In genomic region chr14:120949002-120949401, GRCm38 (mm10) we compare ENCODE assay signal across 12 mouse cellular contexts. TPM values are rescaled to one million over a fixed set of nuclear protein-coding genes. Genes with fewer than 3 reads are reported as not detected.
DNase-seq lines count a peak whose midpoint lies in the region; ATAC-seq and TF ChIP-seq lines count a peak whose summit lies in the region.
"Had no signal": no experiment of that assay in that cellular context is flagged by ENCODE, and none has a peak within 500 bp of the region (broad histone marks: within the 10 kb centered on the region; RNA-seq: fewer than 3 reads in every experiment).

No protein-coding gene starts in this region.

- DNase-seq in kidney, adult 2 months = no peak
- peak; percentile 22 for DNase-seq in 416B (ENCODE audit: low read depth)
- peak; percentile 34 for DNase-seq in induced T-regulatory cell, adult 2 months (ENCODE audit: low read depth)
- no peak for DNase-seq in adrenal gland, adult 8-10 months
- DNase-seq in kidney, postnatal 4 days = no peak
- DNase-seq in right cerebral cortex, adult 18-20 months = no peak
- DNase-seq: gastrocnemius, postnatal 25 days; right cerebral cortex, postnatal 4 days had no signal

- H3K27me3 ChIP-seq in kidney, adult 2 months (replicated peaks; ENCODE audit: control insufficient read depth, insufficient read depth, low read length) = no peaks in the 10 kb centered on the region
- H3K27me3 ChIP-seq in kidney, embryonic 14.5 days (ENCODE audit: control insufficient read depth, insufficient read depth, low read length) = no peaks in the 10 kb centered on the region
- no peaks in the 10 kb centered on the region for H3K27me3 ChIP-seq in ES-Bruce4 (ENCODE audit: control insufficient read depth, insufficient read depth, low read length, poor library complexity, severe bottlenecking)
- H3K27me3 ChIP-seq: neural tube, embryonic 13.5 days had no signal

- ATAC-seq in kidney, embryonic 14.5 days (ENCODE audit: low FRiP score, low TSS enrichment) = no peak
- ATAC-seq: hindbrain, embryonic 16.5 days had no signal

- TF ChIP-seq EP300 in ES-Bruce4 (IDR thresholded peaks at IDR 0.05; ENCODE audit: insufficient read depth, low read depth, low read length) = no peak

- no peak overlapping the region for H3K9ac ChIP-seq in kidney, embryonic 14.5 days (ENCODE audit: low read depth, low read length)
- no peak overlapping the region for H3K9ac ChIP-seq in ES-Bruce4 (ENCODE audit: low read depth, poor library complexity, severe bottlenecking)
- H3K9ac ChIP-seq: neural tube, embryonic 13.5 days had no signal

- peaks cover 4% of the 10 kb centered on the region for H3K9me3 ChIP-seq in kidney, embryonic 14.5 days (ENCODE audit: control insufficient read depth, low read length)
- no peaks in the 10 kb centered on the region for H3K9me3 ChIP-seq in ES-Bruce4 (replicated peaks; ENCODE audit: control insufficient read depth, insufficient read depth, low read length, poor library complexity, severe bottlenecking)

- TF ChIP-seq CTCF in kidney, adult 2 months (conservative IDR thresholded peaks at IDR 0.05; ENCODE audit: insufficient read depth, insufficient read length, low read depth, low read length) = 0 out of 2 replicates have a peak, but pooled peaks have one; percentile 21
- TF ChIP-seq CTCF in ES-Bruce4 (IDR thresholded peaks at IDR 0.05; ENCODE audit: low read depth, low read length) = peak; percentile 62

- TF ChIP-seq POLR2A in kidney, adult 2 months (IDR thresholded peaks at IDR 0.05; ENCODE audit: low read depth, low read length) = no peak
- TF ChIP-seq POLR2A in ES-Bruce4 (IDR thresholded peaks at IDR 0.05; ENCODE audit: insufficient read depth, low read length) = no peak

- H3K4me1 ChIP-seq in kidney, adult 2 months (ENCODE audit: control insufficient read depth, insufficient read depth, low read length) = no peaks in the 10 kb centered on the region
- no peaks in the 10 kb centered on the region for H3K4me1 ChIP-seq in kidney, embryonic 14.5 days (ENCODE audit: control insufficient read depth, insufficient read depth, low read length)
- no peaks in the 10 kb centered on the region for H3K4me1 ChIP-seq in ES-Bruce4 (ENCODE audit: control insufficient read depth, insufficient read depth, low read length)
- H3K4me1 ChIP-seq: neural tube, embryonic 13.5 days had no signal

- H3K27ac ChIP-seq in kidney, adult 2 months (ENCODE audit: insufficient read depth, low read depth, low read length) = no peak overlapping the region
- H3K27ac ChIP-seq in kidney, embryonic 14.5 days (ENCODE audit: low read depth, low read length) = no peak overlapping the region
- no peak overlapping the region for H3K27ac ChIP-seq in ES-Bruce4 (ENCODE audit: insufficient read depth, low read length)
- H3K27ac ChIP-seq: neural tube, embryonic 13.5 days had no signal

- no peak overlapping the region for H3K4me2 ChIP-seq in kidney, embryonic 14.5 days (replicated peaks; ENCODE audit: low read depth, low read length)
- H3K4me2 ChIP-seq: neural tube, embryonic 13.5 days had no signal

- WGBS in kidney, adult 2 months = 95% methylated on average over 5 of the region's 5 CpGs
- WGBS in kidney, embryonic 14.5 days = 94% methylated on average over 5 of the region's 5 CpGs

- peaks cover 1% of the 10 kb centered on the region for H3K36me3 ChIP-seq in kidney, adult 2 months (ENCODE audit: control insufficient read depth, insufficient read depth, low read length)
- peaks cover 57% of the 10 kb centered on the region for H3K36me3 ChIP-seq in kidney, embryonic 14.5 days (ENCODE audit: control insufficient read depth, insufficient read depth, low read length)
- peaks cover 33% of the 10 kb centered on the region for H3K36me3 ChIP-seq in ES-Bruce4 (ENCODE audit: control insufficient read depth, insufficient read depth, low read length, poor library complexity, severe bottlenecking)

- no peak overlapping the region for H3K4me3 ChIP-seq in kidney, adult 2 months (ENCODE audit: insufficient read depth, low read depth, low read length)
- no peak overlapping the region for H3K4me3 ChIP-seq in kidney, embryonic 14.5 days (ENCODE audit: low read length)
- no peak overlapping the region for H3K4me3 ChIP-seq in ES-Bruce4 (ENCODE audit: low read depth, low read length)
- H3K4me3 ChIP-seq: neural tube, embryonic 13.5 days had no signal

RNA-seq across cellular contexts. Expression of gene Ipo5, which starts 38.0 kb away (rescaled TPM):
- 18.1 and 20.5 TPM in 2 replicates for polyA plus RNA-seq in kidney, adult 2 months (2012; rRNA removed)
- 77.8 and 143 TPM in 2 replicates for polyA plus RNA-seq in kidney, embryonic 14.5 days (2014; fragmentation: Nextera tagmentation; extraction: Ambion mirVana)
- polyA plus RNA-seq in ES-Bruce4 (2011; ENCODE audit: insufficient read depth, insufficient read length, low read depth, missing spikeins) = 440 and 468 TPM in 2 replicates
- total RNA-seq in adrenal gland, adult 8-10 months (2022) = 10 to 100 TPM; 73.4 to 85.3 (median 75.3) TPM

Comparison
In these comparisons a context has a peak if more than half of its experiments do, and no peak if none do; other contexts are left out.
1. DNase-seq: peak in 416B (single experiment) and induced T-regulatory cell, adult 2 months (single experiment); none in kidney, adult 2 months (single experiment), adrenal gland, adult 8-10 months (single experiment), kidney, postnatal 4 days (0 of 2) and right cerebral cortex, adult 18-20 months (single experiment).